Mouse (Mus musculus) splenic B cell, adult 2 months (primary cell): ENCODE measurements around the gene Ahdc1.
A peak's percentile ranks its signal among the peaks of the same experiment; 100 is the strongest.

Source experiments
- DNase-seq: peaks from one replicate; pipeline ENCODE4 v3.0.0-alpha.2; 2011; ENCODE audit warnings: low read depth, low spot score
- H3K27me3 ChIP-seq: 2 replicates; pipeline ENCODE4 v1.6.1; 2012; ENCODE audit warnings: mild to moderate bottlenecking, low read length, moderate library complexity, mixed read lengths; ENCODE audit not compliant: control insufficient read depth, poor library complexity, insufficient read depth, severe bottlenecking
- H3K36me3 ChIP-seq: 2 replicates; pipeline ENCODE4 v1.6.1; 2012; ENCODE audit warnings: mild to moderate bottlenecking, low read length, moderate library complexity, mixed read lengths; ENCODE audit not compliant: control insufficient read depth, poor library complexity, insufficient read depth, severe bottlenecking

Ahdc1 gene

GRCm38 (mm10) chr4:133035446-133035845, 24.4 kb downstream of the Ahdc1 start:
- no peaks in the 10 kb centered on the region; the same call in none of the 2 replicates for H3K36me3 ChIP-seq
- H3K27me3 ChIP-seq, result no peaks in the 10 kb centered on the region
- DNase-seq, result no peak

- no peak for DNase-seq
- no peaks in the 10 kb centered on the region for H3K27me3 ChIP-seq
- H3K36me3 ChIP-seq, result no peaks in the 10 kb centered on the region; the same call in none of the 2 replicates
These were observed 24.9 kb downstream of the Ahdc1 start for GRCm38 (mm10) chr4:133035946-133036345.

GRCm38 (mm10) chr4:133037293-133037692, 26.2 kb downstream of the Ahdc1 start:
- DNase-seq, result no peak
- Histone ChIP-seq H3K36me3 (no peaks in the 10 kb centered on the region; the same call in 1 of the 2 replicates), H3K27me3 (no peaks in the 10 kb centered on the region)

GRCm38 (mm10) chr4:133037798-133038197, 26.7 kb downstream of the Ahdc1 start:
- DNase-seq, result no peak
- Histone ChIP-seq H3K36me3 (no peaks in the 10 kb centered on the region; the same call in 1 of the 2 replicates), H3K27me3 (no peaks in the 10 kb centered on the region)

GRCm38 (mm10) chr4:133038521-133039115, 27.6 kb downstream of the Ahdc1 start:
- DNase-seq, result peak; percentile 41
- Histone ChIP-seq H3K27me3 (no peaks in the 10 kb centered on the region), H3K36me3 (no peaks in the 10 kb centered on the region; the same call in 1 of the 2 replicates)

- DNase-seq, result peak; percentile 16
- Histone ChIP-seq H3K36me3 (no peaks in the 10 kb centered on the region; the same call in 1 of the 2 replicates), H3K27me3 (no peaks in the 10 kb centered on the region)
These were observed 28.2 kb downstream of the Ahdc1 start for GRCm38 (mm10) chr4:133039116-133039819.

GRCm38 (mm10) chr4:133039832-133040231, 28.8 kb downstream of the Ahdc1 start:
- Histone ChIP-seq H3K36me3 (no peaks in the 10 kb centered on the region; the same call in 1 of the 2 replicates), H3K27me3 (no peaks in the 10 kb centered on the region)
- DNase-seq, result no peak

- no peaks in the 10 kb centered on the region for H3K27me3 ChIP-seq
- DNase-seq, result no peak
- H3K36me3 ChIP-seq, result no peaks in the 10 kb centered on the region; the same call in 1 of the 2 replicates
These were observed 29.3 kb downstream of the Ahdc1 start for GRCm38 (mm10) chr4:133040241-133040904.

- no peaks in the 10 kb centered on the region for H3K27me3 ChIP-seq
- DNase-seq, result no peak
- H3K36me3 ChIP-seq, result no peaks in the 10 kb centered on the region; the same call in 1 of the 2 replicates
These were observed 31.2 kb downstream of the Ahdc1 start for GRCm38 (mm10) chr4:133042244-133042643.

GRCm38 (mm10) chr4:133042651-133043635, 31.9 kb downstream of the Ahdc1 start:
- DNase-seq, result no peak
- Histone ChIP-seq H3K27me3 (no peaks in the 10 kb centered on the region), H3K36me3 (no peaks in the 10 kb centered on the region)

GRCm38 (mm10) chr4:133043798-133044646, 33.0 kb downstream of the Ahdc1 start:
- DNase-seq, result no peak

GRCm38 (mm10) chr4:133044647-133045094, 33.6 kb downstream of the Ahdc1 start:
- no peak for DNase-seq
- Histone ChIP-seq H3K36me3 (no peaks in the 10 kb centered on the region), H3K27me3 (no peaks in the 10 kb centered on the region)

More at GRCm38 (mm10) chr4:133043798-133044646, 33.0 kb downstream of the Ahdc1 start:
- Histone ChIP-seq H3K36me3 (no peaks in the 10 kb centered on the region), H3K27me3 (no peaks in the 10 kb centered on the region)

- DNase-seq, result no peak
- Histone ChIP-seq H3K36me3 (no peaks in the 10 kb centered on the region), H3K27me3 (no peaks in the 10 kb centered on the region)
These were observed 34.9 kb downstream of the Ahdc1 start for GRCm38 (mm10) chr4:133045771-133046474.
